Mouse (Mus musculus) left cerebral cortex, postnatal 36 days (tissue): Measurements from ENCODE around the gene Eya4. TPM values are rescaled to one million over a fixed set of nuclear protein-coding genes. Genes with fewer than 3 reads are reported as not detected.

Experiments
- DNase-seq, 2 experiments: peaks; one replicate each; pipeline ENCODE4 v3.0.0; 2021 to 2022; ENCODE audit warnings: low spot score in 2 of 2, mixed read lengths in 1 of 2
- intact Hi-C: fragments of 180-260 bp; cut with DNase I; formaldehyde crosslinking; loops from one replicate; pipeline ENCODE4 v1.15.1; 2025
- total RNA-seq, 2 experiments: library from RNA; stranded (reverse); gene quantifications; 2 replicates each; pipeline ENCODE4 v1.2.3; 2021

Gene Eya4
- total RNA-seq, result 1 to 10 TPM; 3.4 to 5.1 TPM

- peak; percentile 35 to 59 for DNase-seq
- intact Hi-C loops, result loop anchor here (5.0 kb wide), 1 partner anchor 257 kb away; no protein-coding TSS in a partner anchor
Observed at GRCm38 (mm10) chr10:23350011-23350911, at the start of gene Eya4. Gene Eya4 (minus strand): TSS chr10:23350786.

- intact Hi-C loops, result no loop called here
- DNase-seq, result no peak
Observed at GRCm38 (mm10) chr10:23395399-23395798, 44.8 kb upstream of the Eya4 start.

- intact Hi-C loops, result no loop called here
- no peak for DNase-seq
Observed at GRCm38 (mm10) chr10:23394556-23395245, 44.1 kb upstream of the Eya4 start.

GRCm38 (mm10) chr10:23394152-23394551, 43.6 kb upstream of the Eya4 start:
- no peak for DNase-seq
- intact Hi-C loops, result no loop called here

- intact Hi-C loops, result no loop called here
Observed at GRCm38 (mm10) chr10:23363866-23364265, 13.3 kb upstream of the Eya4 start.

DNA sequence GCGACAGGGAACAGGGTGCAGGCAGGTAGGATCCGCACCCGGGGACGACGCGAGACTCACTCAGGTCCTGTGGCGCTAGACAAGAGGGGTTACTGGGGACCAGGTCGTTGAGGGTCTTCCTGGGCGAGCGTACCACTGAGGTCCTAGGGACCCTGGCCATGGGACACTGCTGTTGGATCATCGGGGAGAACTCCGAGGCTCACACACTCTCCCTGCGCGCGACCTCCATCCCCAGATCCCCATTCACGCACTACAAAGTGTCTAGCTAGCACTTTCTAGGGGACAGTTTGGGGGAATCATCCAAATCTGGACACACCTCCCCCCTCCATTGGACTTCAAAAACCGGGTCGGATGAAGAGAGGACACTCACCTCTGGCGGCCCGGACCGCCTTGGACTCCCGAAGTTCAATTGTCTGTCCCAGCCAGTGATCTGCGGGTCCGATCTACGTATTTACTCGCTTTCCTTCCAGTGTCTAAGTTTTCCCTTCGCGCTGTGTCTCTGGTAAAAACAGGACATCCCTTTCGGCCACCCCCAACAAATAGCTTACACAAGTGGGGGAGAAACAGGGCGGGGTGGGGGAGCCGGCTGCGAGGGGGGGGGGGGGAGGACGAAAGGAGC, 1.1 kb downstream of the Eya4 start:
- peak; percentile 6 to 10 for DNase-seq
- intact Hi-C loops, result loop anchor here (5.0 to 10.0 kb wide), 2 partner anchors 258 to 535 kb away; no protein-coding TSS in a partner anchor

More at GRCm38 (mm10) chr10:23363866-23364265, 13.3 kb upstream of the Eya4 start:
- DNase-seq, result no peak

DNA sequence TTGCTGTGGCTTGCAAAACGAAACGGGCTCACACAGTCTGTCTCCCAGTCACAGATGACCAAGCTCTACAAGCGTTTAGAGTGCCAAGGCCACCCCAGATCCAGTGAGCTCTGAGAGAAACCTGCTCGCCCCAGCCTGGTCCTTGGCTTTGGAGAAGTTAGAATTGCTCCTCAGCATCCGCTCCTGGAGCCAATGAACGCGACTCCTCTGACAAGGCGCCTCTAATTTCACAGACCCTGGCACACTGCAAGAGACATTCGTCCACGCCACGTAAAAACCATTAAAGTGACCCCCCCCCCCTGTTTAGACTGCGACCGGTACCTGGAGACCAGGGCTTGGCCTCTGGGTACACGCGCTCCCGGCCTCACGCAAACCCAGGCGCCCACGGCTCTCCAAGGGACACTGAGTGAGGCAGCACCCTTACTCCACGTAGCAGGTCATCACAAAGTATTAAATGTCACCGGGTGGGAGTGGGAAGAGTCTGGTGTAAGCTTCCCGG, 1.6 kb downstream of the Eya4 start:
- intact Hi-C loops, result loop anchor here (10.0 kb wide), 1 partner anchor 534 kb away; no protein-coding TSS in a partner anchor
- DNase-seq, result peak in 1 of 2 experiments; percentile 10

- peak; percentile 5 to 6 for DNase-seq
- intact Hi-C loops, result loop anchor here (10.0 kb wide), 1 partner anchor 533 kb away; no protein-coding TSS in a partner anchor
Observed at GRCm38 (mm10) chr10:23348101-23348892, 2.3 kb downstream of the Eya4 start.

- intact Hi-C loops, result no loop called here
- no peak for DNase-seq
Observed at GRCm38 (mm10) chr10:23337250-23337649, 13.3 kb downstream of the Eya4 start.

GRCm38 (mm10) chr10:23332768-23333167, 17.8 kb downstream of the Eya4 start:
- no peak for DNase-seq
- intact Hi-C loops, result no loop called here

GRCm38 (mm10) chr10:23327651-23328050, 22.9 kb downstream of the Eya4 start:
- no peak for DNase-seq
- intact Hi-C loops, result no loop called here

DNA sequence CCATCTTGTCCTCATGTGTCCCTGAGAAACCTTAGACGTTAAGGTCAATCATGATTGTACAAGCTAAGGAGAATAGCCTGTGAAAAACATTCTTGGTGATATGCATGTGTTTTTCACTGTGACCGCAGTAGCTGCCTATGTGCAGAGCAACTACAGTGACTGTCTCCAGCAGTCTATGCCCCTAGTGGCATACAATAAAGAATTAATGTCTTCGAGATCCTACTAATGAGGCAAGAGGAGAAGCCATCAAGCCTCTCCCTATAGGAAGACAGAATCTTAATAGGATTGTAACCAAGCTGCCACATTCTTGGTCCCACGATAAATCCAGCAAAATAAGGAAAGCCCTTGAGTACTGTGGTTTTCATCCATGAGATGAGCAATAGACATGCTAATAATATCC, 28.3 kb downstream of the Eya4 start:
- intact Hi-C loops, result no loop called here
- no peak for DNase-seq

DNA sequence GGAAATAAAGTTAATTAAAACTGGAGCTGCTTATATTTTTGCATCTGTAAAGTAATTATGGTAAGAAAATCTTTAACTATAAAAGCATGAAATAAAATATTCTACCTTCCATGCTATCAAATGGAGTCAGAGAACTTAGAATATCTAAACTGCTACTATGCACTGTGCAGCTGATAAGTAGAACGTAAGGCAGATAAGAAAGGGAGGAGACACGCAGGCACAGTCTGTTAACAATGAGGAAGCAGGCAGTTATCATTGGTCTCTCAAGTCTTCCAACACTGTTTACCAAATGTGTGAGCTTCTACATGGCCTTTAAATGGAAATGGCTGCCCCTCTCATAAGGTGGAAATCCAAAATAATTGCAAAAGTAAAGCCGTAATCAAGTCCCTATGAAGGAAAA, 55.0 kb downstream of the Eya4 start:
- DNase-seq, result no peak
- intact Hi-C loops, result no loop called here

GRCm38 (mm10) chr10:23292495-23292894, 58.1 kb downstream of the Eya4 start:
- peak; percentile 4 to 5 for DNase-seq

DNA sequence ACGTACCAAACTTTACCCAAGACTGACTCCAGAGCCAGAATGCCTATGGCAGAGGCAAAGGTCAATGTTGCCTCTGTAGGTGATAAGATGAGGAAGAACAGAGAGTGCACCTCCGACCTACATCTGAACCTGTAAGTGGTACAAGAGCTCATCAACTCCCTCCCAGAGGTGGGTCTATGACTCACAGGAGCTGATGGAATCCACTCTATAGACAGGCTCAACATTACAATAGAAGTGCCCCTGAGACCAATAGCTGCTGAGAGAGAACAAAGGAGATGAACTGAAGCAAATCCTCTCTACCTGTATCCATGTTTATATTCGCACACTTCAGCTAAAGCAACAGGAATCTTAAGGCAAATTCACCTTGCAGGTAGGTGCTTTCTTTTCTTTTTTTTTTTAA, 73.2 kb downstream of the Eya4 start:
- intact Hi-C loops, result no loop called here
- no peak for DNase-seq

More at GRCm38 (mm10) chr10:23292495-23292894, 58.1 kb downstream of the Eya4 start:
- intact Hi-C loops, result no loop called here

- DNase-seq, result no peak
- intact Hi-C loops, result no loop called here
Observed at GRCm38 (mm10) chr10:23271050-23271621, 79.5 kb downstream of the Eya4 start.

GRCm38 (mm10) chr10:23270502-23270901, 80.1 kb downstream of the Eya4 start:
- no peak for DNase-seq
- intact Hi-C loops, result no loop called here

- DNase-seq, result no peak
Observed at GRCm38 (mm10) chr10:23252180-23252579, 98.4 kb downstream of the Eya4 start.

GRCm38 (mm10) chr10:23246485-23246884, 104.1 kb downstream of the Eya4 start:
- DNase-seq, result no peak
- intact Hi-C loops, result no loop called here

More at GRCm38 (mm10) chr10:23252180-23252579, 98.4 kb downstream of the Eya4 start:
- intact Hi-C loops, result no loop called here
